Mouse (Mus musculus) myocyte (in vitro differentiated cells): ENCODE data around the gene Mfsd9.

Source experiments
- E2F4 ChIP-seq: IDR thresholded peaks from one replicate; pipeline ENCODE4 v1.6.1; 2011; ENCODE audit warnings: mild to moderate bottlenecking, control low read depth, moderate library complexity; ENCODE audit not compliant: insufficient read depth
- MYOG ChIP-seq, 3 experiments: IDR thresholded peaks; one replicate each; pipeline ENCODE4 v1.6.1; 2011; ENCODE audit warnings: control low read depth in 2 of 3, low read depth in 2 of 3, mild to moderate bottlenecking in 2 of 3; ENCODE audit not compliant: insufficient read length in 2 of 3, control insufficient read depth in 1 of 3, insufficient read depth in 1 of 3
- POLR2A ChIP-seq: IDR thresholded peaks from one replicate; pipeline ENCODE4 v1.6.1; 2011; ENCODE audit warnings: low read depth, mild to moderate bottlenecking, control low read depth, moderate library complexity; ENCODE audit not compliant: insufficient read length
- TCF12 ChIP-seq: IDR thresholded peaks from one replicate; pipeline ENCODE4 v1.6.1; 2011; ENCODE audit warnings: mild to moderate bottlenecking, control low read depth; ENCODE audit not compliant: poor library complexity, insufficient read depth, severe bottlenecking

DNA sequence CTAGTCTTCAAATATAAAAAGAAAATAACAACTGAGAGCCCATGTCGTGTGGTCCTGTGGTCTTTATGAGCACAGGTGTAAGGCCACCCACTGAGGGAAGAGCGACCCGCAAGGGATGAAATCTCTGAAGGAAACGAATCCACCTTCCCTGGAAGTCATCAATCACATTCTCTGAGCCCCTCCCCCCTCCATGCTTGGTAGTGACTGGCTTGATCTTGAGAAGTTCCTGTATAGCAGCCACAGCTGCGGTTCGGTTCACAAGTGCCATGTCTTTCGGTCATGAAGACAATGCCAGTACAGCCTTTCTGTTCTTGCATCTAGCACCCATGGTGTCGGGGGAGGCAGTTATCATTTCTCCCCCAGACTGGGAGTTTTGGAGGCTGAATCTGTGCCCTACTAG lies 52.8 kb downstream of the Mfsd9 start:
- TF ChIP-seq E2F4 (no peak), POLR2A (no peak), TCF12 (no peak), MYOG (IDR thresholded peaks at IDR 0.05; ENCODE audit: control insufficient read depth in 1 of 3, insufficient read depth in 1 of 3, insufficient read length in 2 of 3, low read depth in 2 of 3) (no peak)
